Mouse (Mus musculus): ENCODE data around the gene Gm26938. TPM values are rescaled to one million over a fixed set of nuclear protein-coding genes. Genes with fewer than 3 reads are reported as not detected.

Gene Gm26938
- polyA plus RNA-seq, 1 experiment from 2014 or later = not detected

DNA sequence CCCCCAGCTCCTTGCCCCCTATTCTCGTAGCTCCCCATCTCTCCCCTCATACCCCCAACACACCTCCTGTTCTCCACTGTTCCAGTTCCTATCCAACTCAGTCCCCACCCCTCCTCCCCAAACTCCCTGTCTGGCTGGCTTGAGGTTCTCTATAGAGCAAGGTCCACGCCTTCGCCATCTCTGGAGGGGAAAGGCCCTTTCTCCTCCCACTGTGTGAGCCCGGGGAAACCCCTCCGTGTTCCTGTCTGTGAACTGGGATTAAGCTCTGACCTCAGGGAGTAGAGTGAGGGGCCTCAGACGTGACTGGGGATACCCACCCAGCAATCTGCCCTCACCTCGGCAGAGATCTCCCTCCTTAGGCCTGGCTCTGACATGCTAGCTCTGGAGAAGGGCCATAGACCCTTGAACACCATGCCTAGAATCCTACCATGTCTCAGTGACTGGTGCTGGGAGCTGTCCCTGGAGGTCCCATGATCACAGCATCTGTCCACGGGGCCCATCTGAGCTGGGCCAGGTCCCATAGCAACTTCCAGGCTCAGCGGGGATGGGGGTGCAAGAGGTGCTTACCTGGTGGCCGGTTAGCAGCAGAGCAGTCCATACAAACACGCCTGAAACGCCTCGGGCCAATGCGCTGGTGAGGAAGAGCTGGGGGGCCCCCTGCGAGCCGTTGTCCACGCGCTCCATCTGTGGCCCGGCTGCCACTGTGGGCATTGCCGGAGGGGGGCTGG is 13.6 kb downstream of the Gm26938 start:
- H3K4me1 ChIP-seq = peaks cover 13% of the 10 kb centered on the region; the same call in 1 of the 2 replicates
- no peak overlapping the region for H3K27ac ChIP-seq
- peaks cover 21% of the 10 kb centered on the region for H3K27me3 ChIP-seq
- H3K4me3 ChIP-seq (replicated peaks) = no peak overlapping the region
- no peaks in the 10 kb centered on the region for H3K9me3 ChIP-seq (replicated peaks)
- H3K9ac ChIP-seq = no peak overlapping the region
- ATAC-seq (replicated peaks; ENCODE audit: low FRiP score) = no peak
- no peaks in the 10 kb centered on the region for H3K36me3 ChIP-seq
- 69% methylated on average over 20 of the region's 20 CpGs for WGBS
- no peak overlapping the region for H3K4me2 ChIP-seq

DNA sequence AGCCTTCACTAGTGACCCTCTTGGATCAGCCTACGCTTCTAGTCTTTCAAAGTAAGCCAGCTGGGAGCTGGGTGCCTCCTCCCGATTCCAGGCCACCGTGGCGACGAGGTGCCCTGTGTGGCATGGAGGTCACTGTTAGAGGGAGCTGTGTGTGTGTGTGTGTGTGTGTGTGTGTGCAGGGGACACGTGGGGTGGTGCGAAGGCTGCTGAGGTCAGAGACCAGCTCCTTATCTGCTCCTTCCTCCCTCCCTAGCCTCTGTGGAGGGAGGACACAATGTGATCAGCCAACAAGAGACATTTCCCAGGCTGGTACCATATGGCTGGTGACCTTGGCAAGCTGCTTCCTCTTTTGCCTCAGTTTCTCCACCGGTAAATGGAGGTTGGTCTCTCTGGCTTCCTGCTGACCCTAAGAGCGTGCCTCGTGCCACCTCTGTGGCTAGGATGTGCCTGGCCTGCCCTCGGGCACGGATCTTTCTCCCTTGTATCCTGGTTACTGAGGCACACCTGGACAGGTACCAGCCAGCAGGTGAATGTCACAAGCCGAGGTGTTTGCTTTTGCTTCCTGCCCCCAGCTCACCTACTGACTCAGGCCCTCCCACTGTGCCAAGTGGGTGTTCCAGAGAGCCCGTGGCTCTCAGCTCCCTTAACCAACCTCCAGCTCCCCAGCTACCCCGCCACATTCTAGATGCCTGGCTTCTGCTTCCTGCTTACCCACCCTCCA is 14.4 kb downstream of the Gm26938 start:
- peaks cover 13% of the 10 kb centered on the region; the same call in 1 of the 2 replicates for H3K4me1 ChIP-seq
- H3K4me2 ChIP-seq = no peak overlapping the region
- no peak for ATAC-seq (replicated peaks; ENCODE audit: low FRiP score)
- no peak overlapping the region for H3K4me3 ChIP-seq (replicated peaks)
- no peak overlapping the region for H3K9ac ChIP-seq
- H3K27ac ChIP-seq = no peak overlapping the region
- peaks cover 21% of the 10 kb centered on the region for H3K27me3 ChIP-seq
- H3K36me3 ChIP-seq = no peaks in the 10 kb centered on the region
- 74% methylated on average over 15 of the region's 15 CpGs for WGBS
- H3K9me3 ChIP-seq (replicated peaks) = no peaks in the 10 kb centered on the region

DNA sequence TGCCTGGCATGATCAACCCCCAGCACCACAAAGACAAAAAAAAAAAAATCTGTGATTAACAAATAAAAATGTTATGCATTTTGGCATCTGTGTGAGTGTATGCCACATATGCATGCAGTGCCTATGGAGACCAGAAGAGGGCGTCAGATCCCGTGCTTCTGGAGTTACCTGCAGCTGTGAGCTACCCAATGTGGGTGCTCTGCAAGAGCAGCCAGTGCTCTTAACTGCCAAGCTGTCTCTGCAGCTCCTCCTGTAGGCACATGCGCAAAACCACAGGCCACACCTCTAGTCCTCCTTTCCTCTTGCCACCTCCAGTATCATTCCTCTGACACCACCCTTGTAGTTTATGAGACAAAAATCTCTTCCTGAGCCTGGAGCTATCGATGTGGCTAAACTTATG is 16.8 kb downstream of the Gm26938 start:
- Histone ChIP-seq H3K4me3 (replicated peaks) (no peak overlapping the region), H3K9me3 (replicated peaks) (no peaks in the 10 kb centered on the region), H3K27me3 (peaks cover 12% of the 10 kb centered on the region), H3K4me1 (peaks cover 14% of the 10 kb centered on the region; the same call in 1 of the 2 replicates), H3K27ac (no peak overlapping the region), H3K4me2 (no peak overlapping the region), H3K36me3 (no peaks in the 10 kb centered on the region), H3K9ac (no peak overlapping the region)
- 63% methylated on average over 4 of the region's 4 CpGs for WGBS
- ATAC-seq (replicated peaks; ENCODE audit: low FRiP score) = no peak

DNA sequence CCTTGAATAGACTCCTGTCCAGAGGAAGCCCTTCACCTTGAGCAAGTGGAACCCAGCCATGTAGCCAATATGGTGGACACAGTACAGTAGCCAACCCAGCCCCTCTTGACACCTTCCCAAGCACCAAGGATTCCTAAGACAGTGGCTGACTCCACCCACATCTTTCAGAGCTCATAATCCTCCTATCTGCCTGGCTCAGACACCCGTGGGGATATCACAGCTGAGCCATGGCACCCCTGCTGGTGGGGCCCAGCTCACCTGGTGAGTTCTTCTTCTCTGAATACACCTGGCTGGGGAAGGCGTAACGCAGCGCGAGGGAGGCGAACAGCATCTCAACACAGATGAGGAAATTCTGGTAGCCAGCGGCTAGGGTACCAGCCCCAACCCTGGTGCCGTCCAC is 20.3 kb downstream of the Gm26938 start:
- Histone ChIP-seq H3K4me3 (replicated peaks) (no peak overlapping the region), H3K4me1 (peaks cover 14% of the 10 kb centered on the region), H3K36me3 (peaks cover 6% of the 10 kb centered on the region), H3K9me3 (replicated peaks) (no peaks in the 10 kb centered on the region), H3K9ac (no peak overlapping the region), H3K4me2 (no peak overlapping the region), H3K27me3 (no peaks in the 10 kb centered on the region), H3K27ac (no peak overlapping the region)
- WGBS = 91% methylated on average over 8 of the region's 8 CpGs
- no peak for ATAC-seq (replicated peaks; ENCODE audit: low FRiP score)

DNA sequence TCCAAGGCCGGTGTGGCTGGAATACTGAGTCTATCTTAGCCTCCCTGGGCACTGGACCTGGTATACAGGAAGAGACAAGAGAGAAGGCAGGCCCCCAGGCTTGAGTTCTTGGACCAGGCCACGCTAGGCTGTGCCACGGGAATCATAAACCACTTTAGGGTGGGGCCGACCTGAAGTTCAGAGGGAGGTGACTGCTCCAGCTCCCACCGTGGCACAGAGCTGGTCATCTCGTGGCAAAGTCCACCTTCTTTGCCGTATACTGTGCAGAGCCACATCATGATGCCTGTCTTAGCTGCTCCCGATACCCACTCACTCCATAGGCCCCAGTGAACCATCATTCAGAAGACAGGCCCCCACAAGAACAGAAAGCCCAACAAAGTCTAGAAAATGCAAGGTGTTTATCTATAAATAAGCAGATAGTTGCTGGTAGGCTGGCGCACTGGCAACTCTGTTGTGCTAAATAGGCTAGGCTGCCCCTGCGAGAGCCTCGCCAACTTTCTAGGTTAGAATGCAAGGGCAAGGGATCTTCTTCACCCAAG is 21.6 kb downstream of the Gm26938 start:
- Histone ChIP-seq H3K4me1 (peaks cover 14% of the 10 kb centered on the region), H3K4me2 (no peak overlapping the region), H3K4me3 (replicated peaks) (no peak overlapping the region), H3K9ac (no peak overlapping the region), H3K36me3 (peaks cover 19% of the 10 kb centered on the region), H3K27ac (no peak overlapping the region), H3K9me3 (replicated peaks) (no peaks in the 10 kb centered on the region), H3K27me3 (no peaks in the 10 kb centered on the region)
- WGBS = 88% methylated on average over 11 of the region's 11 CpGs
- no peak for ATAC-seq (replicated peaks; ENCODE audit: low FRiP score)

DNA sequence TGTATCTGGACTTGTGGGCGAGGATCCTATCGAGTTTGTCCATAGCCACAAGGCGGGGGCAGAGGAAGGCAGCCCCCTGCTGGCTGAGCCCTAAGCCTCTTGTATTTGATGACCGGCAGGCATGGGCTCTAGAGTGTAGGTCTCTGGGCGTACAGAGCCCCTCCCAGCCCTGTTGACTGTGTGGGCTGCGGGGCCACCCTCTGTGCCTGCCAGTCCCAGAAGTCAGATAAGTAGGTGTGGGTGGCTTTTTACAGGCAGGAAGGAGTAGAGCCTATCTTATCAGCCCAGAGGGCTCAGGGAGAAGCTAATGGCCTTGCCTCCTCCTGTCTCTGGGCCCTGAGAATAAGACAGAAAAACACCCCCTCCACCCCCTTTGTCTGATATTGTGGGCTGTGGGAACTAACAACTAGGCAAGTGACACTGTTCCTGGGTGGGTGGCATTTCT is 22.1 kb downstream of the Gm26938 start:
- no peak overlapping the region for H3K9ac ChIP-seq
- WGBS = 20% methylated on average over 6 of the region's 6 CpGs

DNA sequence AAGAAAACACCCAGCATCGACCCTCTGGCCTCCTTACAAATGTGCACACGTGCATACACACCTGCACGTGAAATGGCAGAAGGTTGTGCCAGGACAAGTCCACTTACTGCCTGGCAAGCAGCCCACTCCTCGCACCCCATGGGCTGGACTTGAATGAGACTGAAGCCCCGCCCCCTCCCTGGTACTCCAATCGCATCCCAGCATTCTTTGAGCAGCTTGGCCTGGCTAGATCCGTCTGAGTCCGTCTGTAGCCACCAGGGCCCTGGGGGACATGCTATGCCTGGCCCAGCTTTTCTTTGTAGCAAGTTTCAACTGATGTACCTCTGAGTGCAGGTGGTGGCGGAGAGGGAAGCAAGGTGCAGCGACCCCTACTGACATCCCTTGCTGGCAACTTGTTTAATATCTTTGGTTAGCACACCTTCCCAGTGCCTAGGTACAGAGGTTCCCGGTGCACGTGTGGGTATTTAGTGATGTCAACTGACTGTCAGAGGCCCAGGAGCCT is 22.6 kb downstream of the Gm26938 start:
- H3K27ac ChIP-seq = peak overlapping the region; percentile 46; the same call in 1 of the 2 replicates
- ATAC-seq (replicated peaks; ENCODE audit: low FRiP score) = peak; percentile 74; the same call in 1 of the 2 replicates
- no peaks in the 10 kb centered on the region for H3K27me3 ChIP-seq

More for the DNA sequence above, 22.1 kb downstream of the Gm26938 start:
- Histone ChIP-seq H3K36me3 (peaks cover 22% of the 10 kb centered on the region), H3K4me1 (peaks cover 14% of the 10 kb centered on the region), H3K4me3 (replicated peaks) (no peak overlapping the region), H3K4me2 (peak overlapping the region; percentile 48), H3K27me3 (no peaks in the 10 kb centered on the region), H3K9me3 (replicated peaks) (no peaks in the 10 kb centered on the region), H3K27ac (peak overlapping the region; percentile 46; the same call in 1 of the 2 replicates)
- ATAC-seq (replicated peaks; ENCODE audit: low FRiP score) = peak; percentile 85

DNA sequence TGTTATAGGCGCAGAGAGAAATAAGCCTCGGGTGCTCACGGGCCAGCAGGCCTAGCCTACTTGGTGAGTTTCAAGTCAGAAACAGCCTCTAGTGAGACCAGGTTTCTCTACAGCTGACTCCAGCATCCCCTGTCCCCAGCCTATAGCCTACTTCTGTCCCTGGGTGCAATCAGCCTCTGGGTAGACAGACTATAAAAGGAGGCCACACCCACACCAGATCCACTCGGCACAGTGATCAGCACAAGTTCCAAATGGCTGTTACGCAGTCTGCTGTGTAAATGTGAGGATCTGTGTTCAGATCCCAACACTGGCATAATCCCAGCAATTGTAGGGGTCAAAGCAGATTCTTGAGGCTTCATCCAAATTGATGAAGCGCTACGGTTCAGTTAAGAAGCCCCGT is 23.0 kb downstream of the Gm26938 start:
- Histone ChIP-seq H3K27me3 (no peaks in the 10 kb centered on the region), H3K36me3 (peaks cover 22% of the 10 kb centered on the region), H3K4me3 (replicated peaks) (no peak overlapping the region), H3K27ac (no peak overlapping the region), H3K9me3 (replicated peaks) (no peaks in the 10 kb centered on the region), H3K4me1 (peaks cover 19% of the 10 kb centered on the region), H3K9ac (no peak overlapping the region), H3K4me2 (peak overlapping the region; percentile 48)
- ATAC-seq (replicated peaks; ENCODE audit: low FRiP score) = no peak
- WGBS = 68% methylated on average over 8 of the region's 8 CpGs

More for the DNA sequence above, 22.6 kb downstream of the Gm26938 start:
- H3K36me3 ChIP-seq = peaks cover 22% of the 10 kb centered on the region
- no peaks in the 10 kb centered on the region for H3K9me3 ChIP-seq (replicated peaks)
- 8% methylated on average over 12 of the region's 12 CpGs for WGBS
- H3K4me2 ChIP-seq = peak overlapping the region; percentile 48
- H3K4me1 ChIP-seq = peaks cover 15% of the 10 kb centered on the region
- H3K4me3 ChIP-seq (replicated peaks) = peak overlapping the region; percentile 14; the same call in 1 of the 2 replicates
- no peak overlapping the region for H3K9ac ChIP-seq

DNA sequence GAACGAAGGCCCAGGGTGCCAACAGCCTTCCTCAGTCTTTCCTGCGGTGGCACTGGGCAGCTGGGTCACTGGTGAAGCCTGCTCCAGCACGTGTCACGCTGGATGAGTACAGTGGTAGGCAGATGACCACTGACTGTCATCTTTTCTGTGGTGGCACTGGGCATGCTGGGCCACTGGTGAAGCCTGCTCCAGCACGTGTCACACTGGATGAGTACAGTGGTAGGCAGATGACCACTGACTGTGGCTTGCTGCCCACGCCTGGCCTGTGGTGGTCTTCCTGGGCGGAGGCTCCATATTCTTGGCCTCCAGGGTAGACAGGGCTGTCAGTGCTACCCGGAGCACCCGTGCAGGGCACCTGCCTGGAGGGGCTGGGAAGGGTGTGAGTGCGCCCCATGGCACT is 24.3 kb downstream of the Gm26938 start:
- Histone ChIP-seq H3K27me3 (no peaks in the 10 kb centered on the region), H3K36me3 (peaks cover 22% of the 10 kb centered on the region), H3K27ac (no peak overlapping the region), H3K4me3 (replicated peaks) (no peak overlapping the region), H3K9ac (no peak overlapping the region), H3K4me1 (peaks cover 32% of the 10 kb centered on the region), H3K9me3 (replicated peaks) (no peaks in the 10 kb centered on the region), H3K4me2 (no peak overlapping the region)
- WGBS = 91% methylated on average over 10 of the region's 10 CpGs
- ATAC-seq (replicated peaks; ENCODE audit: low FRiP score) = no peak

DNA sequence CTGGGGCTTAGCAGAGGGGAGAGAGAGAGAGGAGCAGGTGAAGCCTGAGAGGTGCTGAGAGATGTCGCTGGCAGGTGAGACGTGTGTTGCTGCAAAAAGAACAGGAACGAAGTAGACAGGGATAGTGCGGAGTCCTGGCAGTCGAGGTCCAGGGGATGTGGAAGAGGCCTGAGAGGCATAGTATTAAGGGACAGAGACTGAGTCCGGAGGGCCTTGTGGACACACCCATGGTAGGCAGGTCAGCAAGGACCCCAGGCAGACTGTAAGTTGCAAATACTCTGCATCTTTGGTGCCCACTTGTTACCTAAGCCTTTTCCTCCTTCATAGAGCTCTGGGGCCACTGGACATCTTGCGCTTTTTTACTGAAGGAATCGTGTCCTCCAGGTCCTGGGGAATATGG is 25.0 kb downstream of the Gm26938 start:
- 94% methylated on average over 8 of the region's 8 CpGs for WGBS
- H3K36me3 ChIP-seq = peaks cover 22% of the 10 kb centered on the region
- no peak for ATAC-seq (replicated peaks; ENCODE audit: low FRiP score)
- H3K4me1 ChIP-seq = peaks cover 39% of the 10 kb centered on the region
- no peak overlapping the region for H3K4me3 ChIP-seq (replicated peaks)
- no peak overlapping the region for H3K4me2 ChIP-seq
- H3K27me3 ChIP-seq = no peaks in the 10 kb centered on the region
- no peaks in the 10 kb centered on the region for H3K9me3 ChIP-seq (replicated peaks)
- no peak overlapping the region for H3K27ac ChIP-seq
- H3K9ac ChIP-seq = no peak overlapping the region

DNA sequence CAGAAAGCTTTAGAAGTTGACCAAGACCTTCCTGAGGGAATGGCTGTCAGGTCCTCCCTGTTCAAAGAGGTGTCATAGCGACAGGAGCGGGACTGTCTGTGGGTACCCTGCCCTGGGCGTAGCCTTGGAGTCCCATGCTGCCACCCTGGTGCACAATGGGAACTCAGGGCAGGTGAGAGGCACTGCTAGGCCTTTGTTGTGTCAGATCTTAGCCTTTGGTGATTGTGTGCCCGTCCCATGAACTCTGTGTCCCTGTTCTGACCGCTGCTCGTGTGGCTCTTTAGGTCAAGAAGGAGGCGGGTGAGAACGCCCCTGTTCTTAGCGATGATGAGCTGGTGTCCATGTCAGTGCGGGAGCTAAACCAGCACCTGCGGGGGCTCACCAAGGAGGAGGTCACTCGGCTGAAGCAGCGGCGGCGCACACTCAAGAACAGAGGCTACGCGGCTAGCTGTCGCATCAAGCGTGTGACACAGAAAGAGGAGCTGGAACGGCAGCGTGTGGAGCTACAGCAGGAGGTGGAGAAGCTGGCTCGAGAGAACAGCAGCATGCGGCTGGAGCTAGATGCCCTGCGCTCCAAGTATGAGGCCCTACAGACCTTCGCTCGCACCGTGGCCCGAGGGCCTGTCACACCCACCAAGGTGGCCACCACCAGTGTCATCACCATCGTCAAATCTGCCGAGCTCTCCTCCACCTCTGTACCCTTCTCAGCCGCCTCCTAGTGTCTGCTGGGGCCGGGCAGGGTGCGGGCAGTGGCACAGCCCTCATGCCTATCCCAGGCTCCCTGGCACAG is 26.2 kb downstream of the Gm26938 start:
- WGBS = 90% methylated on average over 33 of the region's 33 CpGs
- Histone ChIP-seq H3K27me3 (no peaks in the 10 kb centered on the region), H3K4me3 (replicated peaks) (no peak overlapping the region), H3K27ac (no peak overlapping the region), H3K4me2 (no peak overlapping the region), H3K4me1 (peaks cover 46% of the 10 kb centered on the region), H3K9me3 (replicated peaks) (no peaks in the 10 kb centered on the region), H3K36me3 (peaks cover 22% of the 10 kb centered on the region), H3K9ac (no peak overlapping the region)
- no peak for ATAC-seq (replicated peaks; ENCODE audit: low FRiP score)

Data from kidney, embryonic 15.5 days (tissue).